Mouse (Mus musculus) right cerebral cortex, postnatal 25 days (tissue): ENCODE measurements at regions not wholly inside any gene's neighbourhood (a gene's known extent, or its start where the extent isn't known, plus 50 kb on each side); places are given as distances from the start of the nearest gene placed in this dataset.

Experiments used
- DNase-seq: peaks from one replicate; pipeline ENCODE4 v3.0.0; 2022

GRCm38 (mm10) chr1:42755958-42756357, 60.4 kb downstream of the Pou3f3 start:
- DNase-seq: no peak

- DNase-seq: no peak
These were observed 60.9 kb downstream of the Pou3f3 start for GRCm38 (mm10) chr1:42756497-42756896.

- DNase-seq: no peak
These were observed 67.9 kb downstream of the Pou3f3 start for GRCm38 (mm10) chr1:42763447-42763846.

- no peak for DNase-seq
These were observed 68.5 kb downstream of the Pou3f3 start for GRCm38 (mm10) chr1:42764048-42764447.

GRCm38 (mm10) chr1:42770085-42770484, 74.5 kb downstream of the Pou3f3 start:
- no peak for DNase-seq

- no peak for DNase-seq
These were observed 76.4 kb downstream of the Pou3f3 start for GRCm38 (mm10) chr1:42772000-42772399.

- DNase-seq: peak; percentile 35
These were observed 77.1 kb upstream of the Mrps9 start for GRCm38 (mm10) chr1:42773851-42774464.

- no peak for DNase-seq
These were observed 75.8 kb upstream of the Mrps9 start for GRCm38 (mm10) chr1:42774971-42775892.

GRCm38 (mm10) chr1:42775893-42776287, 75.1 kb upstream of the Mrps9 start:
- no peak for DNase-seq

- DNase-seq: no peak
These were observed 73.6 kb upstream of the Mrps9 start for GRCm38 (mm10) chr1:42777416-42777815.

GRCm38 (mm10) chr1:42779761-42780160, 71.3 kb upstream of the Mrps9 start:
- DNase-seq: no peak

GRCm38 (mm10) chr1:42780266-42780665, 70.8 kb upstream of the Mrps9 start:
- DNase-seq: no peak

GRCm38 (mm10) chr1:42781533-42781932, 69.5 kb upstream of the Mrps9 start:
- DNase-seq: no peak

GRCm38 (mm10) chr1:42783072-42783672, 67.9 kb upstream of the Mrps9 start:
- DNase-seq: no peak

GRCm38 (mm10) chr1:42787240-42787639, 63.8 kb upstream of the Mrps9 start:
- DNase-seq: no peak

GRCm38 (mm10) chr1:42788413-42788812, 62.6 kb upstream of the Mrps9 start:
- no peak for DNase-seq
